Mouse (Mus musculus) granulocyte monocyte progenitor cell, adult 5-6 weeks (primary cell): Measurements from ENCODE around the gene Wdfy3. TPM values are rescaled to one million over a fixed set of nuclear protein-coding genes. Genes with fewer than 3 reads are reported as not detected.
"Not testable (repeated sequence)": the region's sequence is repeated elsewhere in the genome, so short reads cannot be mapped to it uniquely, and the experiment has no call there.

Source experiments
- ATAC-seq: replicated peaks from 2 replicates; pipeline ENCODE4 v1.8.0; 2016; ENCODE audit warnings: mild to moderate bottlenecking, moderate TSS enrichment, inconsistent platforms; ENCODE audit not compliant: poor library complexity, severe bottlenecking
- total RNA-seq, 2 experiments: library from RNA; stranded (forward) in 1 of 2; stranded (reverse) in 1 of 2; fragments of 200-712, 200-1000 nt in 1 of 2; fragments of >200 nt in 1 of 2; fragmentation: Nextera tagmentation in 1 of 2; gene quantifications; 2 replicates each; pipeline ENCODE4 v1.2.3; 2014 to 2017

Wdfy3 gene
- total RNA-seq, 2 experiments from 2014 or later: 6.2 to 11.2 TPM

GRCm38 (mm10) chr5:101954393-101955340, 115.1 kb downstream of the Wdfy3 start:
- no peak for ATAC-seq

GRCm38 (mm10) chr5:101951918-101952317, 117.8 kb downstream of the Wdfy3 start:
- no peak for ATAC-seq

GRCm38 (mm10) chr5:101949323-101949722, 120.4 kb downstream of the Wdfy3 start:
- ATAC-seq: no peak

- no peak for ATAC-seq
Observed at GRCm38 (mm10) chr5:101948641-101949040, 121.1 kb downstream of the Wdfy3 start.

- ATAC-seq: no peak
Observed at GRCm38 (mm10) chr5:101945731-101946130, 124.0 kb downstream of the Wdfy3 start.

GRCm38 (mm10) chr5:101937909-101938596, 131.7 kb downstream of the Wdfy3 start:
- ATAC-seq: peak; percentile 84

GRCm38 (mm10) chr5:101937362-101937761, 132.4 kb downstream of the Wdfy3 start:
- ATAC-seq: 0 out of 2 replicates have a peak, but pooled peaks have one; percentile 0

- no peak for ATAC-seq
Observed at GRCm38 (mm10) chr5:101935893-101936292, 133.8 kb downstream of the Wdfy3 start.

GRCm38 (mm10) chr5:101934629-101935028, 135.1 kb downstream of the Wdfy3 start:
- ATAC-seq: no peak

- no peak for ATAC-seq
Observed at GRCm38 (mm10) chr5:101932971-101933810, 136.5 kb downstream of the Wdfy3 start.

GRCm38 (mm10) chr5:101931997-101932396, 137.7 kb downstream of the Wdfy3 start:
- no peak for ATAC-seq

- no peak for ATAC-seq
Observed at GRCm38 (mm10) chr5:101926311-101926710, 143.4 kb downstream of the Wdfy3 start.

- ATAC-seq: no peak
Observed at GRCm38 (mm10) chr5:101923710-101924109, 146.0 kb downstream of the Wdfy3 start.

- no peak for ATAC-seq
Observed at GRCm38 (mm10) chr5:101919559-101919958, 150.2 kb downstream of the Wdfy3 start.

GRCm38 (mm10) chr5:101909468-101909867, 160.3 kb downstream of the Wdfy3 start:
- ATAC-seq: peak; percentile 63

- ATAC-seq: peak; percentile 54
Observed at GRCm38 (mm10) chr5:101905624-101906023, 164.1 kb downstream of the Wdfy3 start.

- ATAC-seq: not testable (repeated sequence)
Observed at GRCm38 (mm10) chr5:101904841-101905240, 164.9 kb downstream of the Wdfy3 start.

- ATAC-seq: no peak
Observed at GRCm38 (mm10) chr5:101902686-101903085, 167.0 kb downstream of the Wdfy3 start.

- ATAC-seq: no peak
Observed at GRCm38 (mm10) chr5:101899981-101900380, 169.7 kb downstream of the Wdfy3 start.

- ATAC-seq: no peak
Observed at GRCm38 (mm10) chr5:101896784-101897183, 172.9 kb downstream of the Wdfy3 start.
